Mouse (Mus musculus): ENCODE measurements around the gene Ddx58.

Ddx58 gene

GRCm38 (mm10) chr4:40180046-40180445 is 59.6 kb downstream of the Ddx58 start:
- no peak for DNase-seq

DNA sequence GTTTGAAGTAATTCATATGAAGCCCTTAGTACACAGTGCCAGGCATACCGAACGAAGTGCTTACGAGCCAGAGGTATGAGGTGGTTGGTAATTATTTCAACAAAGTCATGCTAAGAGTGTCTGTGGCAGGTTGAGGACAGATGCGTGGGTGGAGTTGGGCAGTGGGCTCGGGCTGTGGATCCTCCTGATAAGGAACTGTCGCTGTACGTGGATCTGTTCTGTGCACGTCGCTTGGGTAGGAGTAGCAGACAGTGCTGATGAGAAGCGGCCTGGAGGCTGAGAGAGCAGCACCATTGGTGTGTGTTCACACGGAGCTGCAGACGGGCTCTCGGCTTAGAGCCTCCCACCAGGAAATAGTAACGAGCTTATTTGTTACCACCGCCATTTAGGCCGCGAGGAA is 61.0 kb downstream of the Ddx58 start:
- DNase-seq = no peak

DNA sequence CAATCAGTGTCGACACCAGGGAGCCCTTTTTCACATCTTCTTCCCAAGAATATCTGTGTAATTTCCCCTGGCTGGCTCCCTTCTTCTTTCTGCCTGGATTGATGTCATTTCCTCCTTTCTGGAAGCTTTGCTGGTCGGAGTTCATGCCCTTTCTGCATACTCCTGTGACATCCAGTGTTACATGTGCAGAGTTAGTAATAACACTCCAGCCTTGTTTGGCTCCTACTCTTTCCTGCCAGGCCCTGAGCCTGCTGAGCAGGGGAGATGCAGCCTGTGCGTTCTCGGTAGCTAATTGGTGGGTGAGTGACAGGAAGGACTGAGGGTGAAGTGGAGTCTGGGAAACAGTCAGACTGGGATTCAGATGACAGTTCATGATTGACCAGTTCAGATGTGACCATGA is 65.3 kb downstream of the Ddx58 start:
- no peak for DNase-seq

DNA sequence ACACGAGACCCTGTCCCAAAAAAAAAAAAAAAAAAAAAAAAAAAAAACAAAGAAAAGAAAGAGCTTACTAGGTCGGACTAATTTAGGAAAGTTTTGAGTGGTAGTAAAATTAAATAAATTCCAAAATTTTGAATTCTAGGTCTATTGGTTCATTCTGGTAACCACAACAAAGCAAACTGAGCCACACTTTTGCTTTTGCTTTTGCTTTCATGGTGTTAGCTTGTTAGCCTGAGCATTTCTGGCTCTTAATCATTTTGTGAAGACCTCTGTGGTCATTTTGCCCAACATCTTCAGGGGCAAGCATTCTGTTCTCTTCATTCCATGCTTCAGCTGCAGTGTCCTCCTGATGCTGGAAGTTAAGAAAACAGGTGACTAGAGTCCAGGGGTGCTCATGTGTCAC is 67.3 kb downstream of the Ddx58 start:
- DNase-seq = no peak

DNA sequence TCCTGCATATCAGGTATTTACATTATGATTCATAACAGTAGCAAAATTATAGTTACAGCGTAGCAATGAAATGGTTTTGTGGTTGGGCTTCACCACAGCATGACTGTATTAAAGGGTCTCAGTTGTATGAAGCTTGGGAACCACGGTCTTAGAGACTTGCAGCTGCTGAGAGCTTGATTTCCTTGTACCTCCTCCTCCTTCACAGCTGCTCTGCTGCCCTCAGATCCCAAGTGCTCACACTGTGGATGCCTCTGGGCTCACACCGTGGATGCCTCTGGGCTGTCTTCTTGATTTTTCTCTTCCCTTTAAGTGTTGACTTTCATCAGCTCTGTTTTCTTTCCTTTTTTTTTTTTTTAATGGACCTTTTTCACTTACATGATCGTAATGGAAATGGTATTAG is 68.2 kb downstream of the Ddx58 start:
- no peak for DNase-seq

DNA sequence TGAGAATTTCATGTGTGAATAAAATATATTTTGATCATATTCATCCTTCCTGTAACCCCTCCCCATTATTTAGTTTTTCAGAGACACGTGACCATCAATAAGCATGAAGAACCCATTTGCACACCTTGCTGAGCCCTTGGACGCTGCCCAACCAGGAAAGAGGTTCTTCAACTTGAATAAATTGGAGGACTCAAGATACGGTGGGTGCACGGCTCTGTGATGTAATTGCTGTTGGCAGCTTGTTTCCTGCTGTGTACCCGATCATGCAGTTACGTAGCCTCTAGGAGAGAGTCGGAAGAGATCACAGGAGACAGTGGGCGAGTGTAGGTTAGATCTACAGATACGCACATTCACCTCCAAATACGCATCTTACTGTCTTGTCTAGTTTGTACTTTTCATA is 76.0 kb downstream of the Ddx58 start:
- no peak for DNase-seq

DNA sequence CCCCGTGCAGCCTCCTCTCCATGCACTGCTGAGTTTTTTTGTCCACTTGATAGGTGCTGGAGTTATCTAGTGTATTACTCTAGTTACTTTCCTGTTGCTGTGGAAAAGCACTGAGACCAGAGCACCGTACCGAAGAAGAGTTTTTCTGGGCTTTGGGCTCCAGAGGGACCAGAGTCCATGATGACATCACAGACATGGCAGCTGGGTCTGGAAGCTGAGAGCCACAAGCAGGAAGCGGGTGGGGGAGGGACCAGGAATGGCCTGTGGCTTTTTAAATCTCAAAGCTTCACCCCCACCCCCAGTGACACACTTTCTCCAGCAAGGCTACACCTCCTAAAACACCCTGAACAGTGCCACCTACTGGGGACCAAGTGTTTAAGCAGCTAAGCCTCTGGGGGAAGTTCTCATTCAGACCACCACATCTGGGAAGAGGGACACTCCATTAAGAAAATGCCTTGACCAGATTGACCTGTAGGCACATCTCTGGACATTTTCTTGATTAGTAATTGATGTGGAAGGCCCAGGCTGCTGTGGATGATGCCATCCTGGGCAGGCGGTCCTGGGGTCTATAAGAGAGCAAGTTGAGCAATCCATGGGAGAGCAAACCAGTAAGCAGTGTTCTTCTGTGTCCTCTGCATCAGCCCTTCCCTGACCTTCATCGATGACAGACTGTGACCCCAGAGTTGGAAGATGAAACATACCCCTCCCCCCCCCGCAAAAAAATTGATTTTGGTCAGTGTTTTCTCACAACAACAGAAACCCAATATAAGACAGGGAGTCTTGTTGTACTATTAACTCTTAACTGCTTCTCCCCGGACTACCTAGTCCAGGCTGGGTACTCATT is 78.8 kb downstream of the Ddx58 start:
- DNase-seq = no peak

DNA sequence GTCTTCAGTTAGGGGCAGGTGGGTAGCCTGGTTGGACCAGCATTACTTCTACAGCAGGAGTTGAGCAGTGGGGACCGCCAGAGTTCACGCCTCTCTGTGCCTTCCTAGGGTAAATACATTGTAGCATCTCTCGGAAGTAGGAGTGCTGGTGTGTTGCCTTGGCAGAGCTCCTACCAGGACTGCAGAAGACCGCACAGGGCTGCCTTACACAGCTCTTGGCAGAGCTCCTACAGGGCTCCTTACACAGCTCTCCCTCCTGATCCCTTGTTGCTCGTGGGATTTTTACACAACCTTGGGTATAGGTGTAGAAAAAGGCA is 81.4 kb downstream of the Ddx58 start:
- DNase-seq = no peak

DNA sequence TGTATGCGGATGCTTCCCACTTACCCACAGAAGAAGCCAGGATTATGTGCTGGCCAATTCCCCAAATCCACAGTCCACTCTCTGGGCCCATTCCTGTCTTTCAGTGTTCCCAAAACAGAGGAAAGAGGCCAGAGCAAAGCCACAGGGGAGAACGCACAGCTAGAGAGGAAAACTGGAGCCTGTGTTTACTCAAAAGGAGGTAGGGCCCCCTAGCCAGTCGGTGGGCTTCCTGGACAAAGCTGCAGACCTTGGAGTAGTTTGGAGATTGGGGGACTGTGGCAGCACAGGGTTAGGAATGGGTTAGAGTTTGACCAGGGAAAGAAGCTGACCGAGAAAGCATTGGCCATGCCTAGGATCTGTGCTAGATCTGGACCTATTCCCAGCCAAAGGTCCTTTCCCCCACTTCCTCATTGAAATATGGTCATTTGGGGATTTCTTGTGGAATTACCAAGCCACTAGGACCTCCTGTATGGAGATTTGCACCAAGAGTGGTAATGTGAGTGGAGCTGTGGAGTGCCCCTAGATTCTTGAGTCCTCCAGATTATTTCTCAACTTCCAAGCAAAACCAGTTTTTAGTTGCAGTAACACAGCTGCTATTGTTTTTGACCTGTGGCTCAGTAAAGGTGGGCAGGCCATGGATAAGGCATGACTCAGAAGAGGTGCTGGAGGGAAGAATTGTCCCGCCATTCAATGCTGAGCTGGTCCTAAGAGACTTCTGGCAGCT is 82.0 kb downstream of the Ddx58 start:
- no peak for DNase-seq

DNA sequence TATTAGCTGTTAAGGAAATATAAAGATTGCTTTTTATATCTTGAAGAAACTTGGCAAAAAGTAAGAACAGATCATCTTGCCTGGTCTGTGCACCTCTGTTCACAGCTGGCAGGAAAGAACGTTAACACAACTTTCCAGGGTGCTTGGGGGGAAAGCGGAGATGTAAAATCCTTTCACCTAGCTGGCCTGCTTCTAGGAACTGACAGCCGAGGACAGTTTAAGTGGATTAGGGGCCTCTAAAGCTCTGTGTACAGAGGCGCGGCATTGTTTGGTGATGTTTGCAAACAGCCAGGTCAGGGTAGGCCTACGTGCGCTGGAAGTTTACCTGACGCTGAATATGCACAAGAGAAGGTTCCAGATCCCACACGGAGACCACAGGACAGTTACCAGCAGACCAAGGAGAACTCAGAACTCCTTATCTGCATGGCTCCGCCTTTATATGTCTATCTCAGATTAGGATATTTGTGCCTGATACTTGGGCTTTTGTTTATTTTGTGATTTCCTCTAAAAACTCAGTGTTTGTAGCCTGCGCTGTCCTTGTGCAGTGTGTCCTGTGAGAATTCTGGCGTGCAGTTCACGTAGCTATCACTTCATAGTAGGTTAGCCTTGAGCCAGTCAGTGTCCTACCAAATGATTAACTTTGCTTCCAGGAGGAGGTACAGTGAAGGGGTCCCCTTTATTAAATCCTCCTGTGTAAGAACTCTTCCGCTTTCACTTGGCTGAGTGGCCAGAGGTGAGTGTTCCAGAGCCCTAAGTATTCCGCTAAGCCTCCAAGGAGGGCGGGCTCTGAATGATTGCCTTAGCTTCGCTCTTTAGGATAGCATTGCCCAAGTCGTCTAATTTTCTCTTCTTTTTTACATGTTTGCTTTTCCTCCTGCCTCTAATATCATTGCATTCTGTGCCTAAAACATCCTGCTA is 82.8 kb downstream of the Ddx58 start:
- DNase-seq = no peak

DNA sequence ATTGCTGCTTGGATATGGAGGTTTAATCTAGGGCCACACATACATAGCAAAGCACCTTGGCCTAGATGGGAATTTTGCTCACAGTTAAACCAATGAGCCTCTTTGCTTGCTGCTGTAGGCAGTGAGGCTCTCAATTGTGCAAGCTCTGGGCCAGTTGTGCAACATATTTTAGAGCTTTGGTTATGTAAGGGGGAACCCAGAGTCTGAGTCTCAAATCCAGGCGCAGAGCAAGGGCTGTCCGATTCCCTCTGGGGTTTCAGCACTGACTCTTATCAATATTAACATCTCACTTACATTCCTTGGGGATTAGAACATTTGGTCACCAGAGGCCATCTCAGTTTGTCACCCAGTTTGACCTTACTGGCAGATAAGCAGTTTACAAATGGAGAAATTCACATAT is 83.5 kb downstream of the Ddx58 start:
- peak; percentile 30 for DNase-seq

- no peak for DNase-seq
These were observed 84.1 kb downstream of the Ddx58 start for GRCm38 (mm10) chr4:40155467-40155999.

DNA sequence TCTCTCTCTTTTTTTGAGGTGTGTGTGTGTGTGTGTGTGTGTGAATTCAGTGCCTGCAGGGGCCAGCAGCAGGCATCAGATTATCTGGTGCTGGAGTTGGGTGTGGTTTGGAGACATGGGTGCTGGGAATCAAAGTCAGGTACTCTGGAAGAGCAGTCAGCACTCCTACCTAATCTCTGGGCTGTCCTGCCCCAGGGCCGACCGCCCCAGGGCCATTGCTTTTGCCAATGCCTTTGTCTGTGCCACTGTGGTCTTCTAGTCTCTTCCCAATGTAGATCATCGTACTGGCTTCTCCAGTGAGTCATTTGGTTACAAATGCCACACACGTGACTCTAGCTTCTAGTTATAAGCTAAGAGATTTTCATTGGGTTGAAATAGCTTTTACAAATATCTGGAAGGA is 84.9 kb downstream of the Ddx58 start:
- no peak for DNase-seq

Measured in liver (tissue).